Mouse (Mus musculus) CD4-positive naive resting alpha-beta T cell, adult 57 days (primary cell): ENCODE measurements around the gene Gm2663. TPM values are rescaled to one million over a fixed set of nuclear protein-coding genes. Genes with fewer than 3 reads are reported as not detected.

ENCODE experiments used
- total RNA-seq: library from RNA; stranded (reverse); gene quantifications from one replicate; pipeline ENCODE4 v1.2.4, GENCODE M21; 2023

Gm2663 gene
- not detected for total RNA-seq

DNA sequence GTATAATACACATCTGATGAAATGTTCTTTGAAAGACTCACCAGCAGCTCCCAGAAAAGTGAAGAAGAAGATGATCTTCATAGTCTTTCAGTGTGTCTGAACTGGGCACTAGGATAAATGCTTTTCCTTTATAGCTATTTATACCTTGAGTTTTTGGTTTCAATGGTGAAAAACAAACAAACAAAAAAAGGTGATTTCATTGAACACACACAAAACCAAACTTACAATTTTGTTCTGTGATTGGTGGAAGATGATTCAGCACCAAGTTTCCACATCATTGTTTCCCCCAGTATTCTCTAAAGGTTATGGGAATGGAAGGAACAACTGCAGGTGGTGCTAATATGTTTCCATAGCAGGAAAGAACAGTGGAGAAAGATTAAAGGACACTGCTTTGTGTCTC is at the start of gene Gm2663:
Gene Gm2663 (minus strand): TSS at position 101 of the 400 bp plus-strand sequence.

DNA sequence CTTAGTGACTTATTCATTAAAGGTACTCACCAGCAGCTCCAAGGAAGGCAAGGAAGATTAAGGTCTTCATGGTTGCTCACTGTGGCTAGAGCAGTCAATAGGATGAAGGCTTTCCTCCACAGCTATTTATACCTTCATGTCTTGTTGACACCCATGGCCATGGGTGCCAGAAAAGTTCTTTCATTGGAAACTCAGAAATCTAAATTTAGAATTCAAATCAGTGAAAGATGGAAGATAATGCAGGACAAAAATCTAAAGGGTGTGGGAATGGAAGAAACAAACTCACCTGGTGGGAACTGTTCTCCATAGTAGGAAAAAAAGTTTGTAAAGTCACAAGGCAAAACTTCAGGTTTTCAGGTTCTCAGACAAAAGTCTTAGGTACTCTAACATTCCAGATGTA is 36.1 kb upstream of the Gm2663 start, which contains the start of gene 2210010C04Rik:
Gene 2210010C04Rik (minus strand): TSS at position 101 of the 400 bp plus-strand sequence.

DNA sequence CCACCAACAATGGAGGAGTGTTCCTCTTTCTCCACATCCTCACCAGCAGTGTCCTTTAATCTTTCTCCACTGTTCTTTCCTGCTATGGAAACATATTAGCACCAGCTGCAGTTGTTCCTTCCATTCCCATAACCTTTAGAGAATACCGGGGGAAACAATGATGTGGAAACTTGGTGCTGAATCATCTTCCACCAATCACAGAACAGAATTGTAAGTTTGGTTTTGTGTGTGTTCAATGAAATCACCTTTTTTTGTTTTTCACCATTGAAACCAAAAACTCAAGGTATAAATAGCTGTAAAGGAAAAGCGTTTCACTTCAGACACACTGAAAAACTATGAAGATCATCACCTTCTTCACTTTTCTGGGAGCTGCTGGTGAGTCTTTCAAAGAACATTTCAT is 34.8 kb downstream of the Gm2663 start, which contains the start of gene 1810009J06Rik:
Gene 1810009J06Rik (plus strand): TSS at position 301 of the 400 bp plus-strand sequence.

DNA sequence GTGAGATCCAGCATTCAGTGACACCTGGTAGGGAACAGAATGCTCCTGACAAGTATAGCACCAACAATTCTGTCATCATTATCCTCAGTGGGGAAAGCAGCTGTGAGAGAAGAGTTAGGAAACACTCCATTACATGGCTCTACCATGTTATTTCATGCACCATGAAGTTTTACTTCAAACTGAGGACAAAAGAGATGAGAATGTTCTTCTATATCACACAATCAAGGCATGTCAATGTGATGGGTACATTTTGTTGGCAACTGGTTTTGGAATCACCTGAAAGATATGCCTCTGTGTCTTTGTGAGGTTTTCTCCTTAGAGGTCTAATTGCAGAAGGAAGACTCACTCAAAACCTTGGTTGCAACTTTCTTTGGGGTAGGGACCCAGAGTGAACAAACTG is 47.5 kb downstream of the Gm2663 start, which contains the start of gene Gm4744:
Gene Gm4744 (minus strand): TSS at position 101 of the 400 bp plus-strand sequence.

Other genes starting within 250 kb of the Gm2663 start
- not detected for gene Moxd2, start 112.0 kb downstream of the Gm2663 start, total RNA-seq
- not detected for gene Prss58, start 99.1 kb downstream of the Gm2663 start, total RNA-seq
- gene 1700074P13Rik, start 58.9 kb downstream of the Gm2663 start, total RNA-seq, result not detected
- gene Gm4744, start 47.6 kb downstream of the Gm2663 start, total RNA-seq, result not detected
- gene 1810009J06Rik, start 34.7 kb downstream of the Gm2663 start, total RNA-seq, result not detected
- 0.35 TPM for gene 2210010C04Rik, start 36.0 kb upstream of the Gm2663 start, total RNA-seq